Mouse (Mus musculus): ENCODE data around the gene Acer3. TPM values are rescaled to one million over a fixed set of nuclear protein-coding genes. Genes with fewer than 3 reads are reported as not detected.

Acer3 gene
- polyA plus RNA-seq, 1 experiment from 2014 or later, result 9.1 TPM

- peaks cover 8% of the 10 kb centered on the region; the same call in 1 of the 2 replicates for H3K27me3 ChIP-seq (replicated peaks; ENCODE audit: control insufficient read depth, insufficient read depth, low read length)
- no peaks in the 10 kb centered on the region for H3K9me3 ChIP-seq (ENCODE audit: control insufficient read depth, low read length)
- no peak for ATAC-seq
- no peaks in the 10 kb centered on the region for H3K36me3 ChIP-seq (ENCODE audit: control insufficient read depth, insufficient read depth)
- no peak overlapping the region for H3K9ac ChIP-seq (replicated peaks; ENCODE audit: low read depth, low read length)
- no peak overlapping the region for H3K4me3 ChIP-seq (replicated peaks; ENCODE audit: low read length)
- WGBS, result 46% methylated on average over 6 of the region's 6 CpGs
- H3K27ac ChIP-seq (ENCODE audit: low read length), result no peak overlapping the region
- peaks cover 13% of the 10 kb centered on the region for H3K4me1 ChIP-seq (replicated peaks; ENCODE audit: control insufficient read depth, insufficient read depth, low read length)
- no peak overlapping the region for H3K4me2 ChIP-seq (ENCODE audit: low read length)
Observed at GRCm38 (mm10) chr7:98185326-98185725, 135.7 kb downstream of the Acer3 start.

- ATAC-seq, result no peak
- peaks cover 5% of the 10 kb centered on the region; the same call in 1 of the 2 replicates for H3K27me3 ChIP-seq (replicated peaks; ENCODE audit: control insufficient read depth, insufficient read depth, low read length)
Observed at GRCm38 (mm10) chr7:98178560-98179231, 142.3 kb downstream of the Acer3 start.

GRCm38 (mm10) chr7:98177929-98178559, 143.0 kb downstream of the Acer3 start, which contains the start of gene Capn5:
TSS of gene Capn5 (minus strand) at chr7:98178274.
- 0 out of 2 replicates have a peak within 1 kb of the TSS, but pooled peaks have one; percentile 32 for H3K27ac ChIP-seq (ENCODE audit: low read length)
- peak within 1 kb of the TSS; percentile 75 for H3K4me2 ChIP-seq (ENCODE audit: low read length)
- peak; percentile 83 for ATAC-seq
- H3K4me3 ChIP-seq (replicated peaks; ENCODE audit: low read length), result peak within 1 kb of the TSS; percentile 60
- H3K9me3 ChIP-seq (ENCODE audit: control insufficient read depth, low read length), result no peaks in the 10 kb centered on the region
- WGBS, result 2% methylated on average over 44 of the region's 44 CpGs
- peak within 1 kb of the TSS; percentile 83 for H3K9ac ChIP-seq (replicated peaks; ENCODE audit: low read depth, low read length)
- no peaks in the 10 kb centered on the region for H3K36me3 ChIP-seq (ENCODE audit: control insufficient read depth, insufficient read depth)
- H3K27me3 ChIP-seq (replicated peaks; ENCODE audit: control insufficient read depth, insufficient read depth, low read length), result peaks cover 5% of the 10 kb centered on the region; the same call in 1 of the 2 replicates
- H3K4me1 ChIP-seq (replicated peaks; ENCODE audit: control insufficient read depth, insufficient read depth, low read length), result peaks cover 17% of the 10 kb centered on the region

More at GRCm38 (mm10) chr7:98178560-98179231, 142.3 kb downstream of the Acer3 start:
- H3K9ac ChIP-seq (replicated peaks; ENCODE audit: low read depth, low read length), result peak overlapping the region; percentile 83
- peak overlapping the region; percentile 75 for H3K4me2 ChIP-seq (ENCODE audit: low read length)
- no peak overlapping the region for H3K27ac ChIP-seq (ENCODE audit: low read length)
- peaks cover 17% of the 10 kb centered on the region for H3K4me1 ChIP-seq (replicated peaks; ENCODE audit: control insufficient read depth, insufficient read depth, low read length)
- H3K9me3 ChIP-seq (ENCODE audit: control insufficient read depth, low read length), result no peaks in the 10 kb centered on the region
- no peaks in the 10 kb centered on the region for H3K36me3 ChIP-seq (ENCODE audit: control insufficient read depth, insufficient read depth)
- peak overlapping the region; percentile 60 for H3K4me3 ChIP-seq (replicated peaks; ENCODE audit: low read length)
- 97% methylated on average over 5 of the region's 5 CpGs for WGBS

- ATAC-seq, result no peak
- 7% methylated on average over 9 of the region's 9 CpGs for WGBS
- Histone ChIP-seq H3K27me3 (replicated peaks; ENCODE audit: control insufficient read depth, insufficient read depth, low read length) (peaks cover 5% of the 10 kb centered on the region; the same call in 1 of the 2 replicates), H3K36me3 (ENCODE audit: control insufficient read depth, insufficient read depth) (no peaks in the 10 kb centered on the region), H3K4me3 (replicated peaks; ENCODE audit: low read length) (peak overlapping the region; percentile 60), H3K9me3 (ENCODE audit: control insufficient read depth, low read length) (no peaks in the 10 kb centered on the region), H3K9ac (replicated peaks; ENCODE audit: low read depth, low read length) (peak overlapping the region; percentile 83), H3K4me2 (ENCODE audit: low read length) (peak overlapping the region; percentile 75), H3K4me1 (replicated peaks; ENCODE audit: control insufficient read depth, insufficient read depth, low read length) (peaks cover 17% of the 10 kb centered on the region), H3K27ac (ENCODE audit: low read length) (0 out of 2 replicates have a peak overlapping the region, but pooled peaks have one; percentile 32)
Observed at GRCm38 (mm10) chr7:98177566-98177928, 143.5 kb downstream of the Acer3 start.

GRCm38 (mm10) chr7:98177071-98177485, 143.9 kb downstream of the Acer3 start:
- Histone ChIP-seq H3K4me1 (replicated peaks; ENCODE audit: control insufficient read depth, insufficient read depth, low read length) (peaks cover 17% of the 10 kb centered on the region), H3K9ac (replicated peaks; ENCODE audit: low read depth, low read length) (peak overlapping the region; percentile 83), H3K27me3 (replicated peaks; ENCODE audit: control insufficient read depth, insufficient read depth, low read length) (peaks cover 5% of the 10 kb centered on the region; the same call in 1 of the 2 replicates), H3K36me3 (ENCODE audit: control insufficient read depth, insufficient read depth) (no peaks in the 10 kb centered on the region), H3K4me3 (replicated peaks; ENCODE audit: low read length) (peak overlapping the region; percentile 60), H3K27ac (ENCODE audit: low read length) (no peak overlapping the region), H3K9me3 (ENCODE audit: control insufficient read depth, low read length) (no peaks in the 10 kb centered on the region), H3K4me2 (ENCODE audit: low read length) (peak overlapping the region; percentile 75)
- ATAC-seq, result no peak
- 45% methylated on average over 2 of the region's 2 CpGs for WGBS

GRCm38 (mm10) chr7:98176322-98177070, 144.5 kb downstream of the Acer3 start:
- Histone ChIP-seq H3K27ac (ENCODE audit: low read length) (no peak overlapping the region), H3K27me3 (replicated peaks; ENCODE audit: control insufficient read depth, insufficient read depth, low read length) (peaks cover 5% of the 10 kb centered on the region; the same call in 1 of the 2 replicates), H3K4me2 (ENCODE audit: low read length) (peak overlapping the region; percentile 75; the same call in 1 of the 2 replicates), H3K4me1 (replicated peaks; ENCODE audit: control insufficient read depth, insufficient read depth, low read length) (peaks cover 17% of the 10 kb centered on the region), H3K9ac (replicated peaks; ENCODE audit: low read depth, low read length) (no peak overlapping the region), H3K9me3 (ENCODE audit: control insufficient read depth, low read length) (no peaks in the 10 kb centered on the region), H3K4me3 (replicated peaks; ENCODE audit: low read length) (no peak overlapping the region), H3K36me3 (ENCODE audit: control insufficient read depth, insufficient read depth) (no peaks in the 10 kb centered on the region)
- no peak for ATAC-seq
- WGBS, result 78% methylated on average over 8 of the region's 8 CpGs

- ATAC-seq, result no peak
- 78% methylated on average over 4 of the region's 4 CpGs for WGBS
- Histone ChIP-seq H3K36me3 (ENCODE audit: control insufficient read depth, insufficient read depth) (no peaks in the 10 kb centered on the region), H3K27me3 (replicated peaks; ENCODE audit: control insufficient read depth, insufficient read depth, low read length) (peaks cover 5% of the 10 kb centered on the region; the same call in 1 of the 2 replicates), H3K9ac (replicated peaks; ENCODE audit: low read depth, low read length) (no peak overlapping the region), H3K4me3 (replicated peaks; ENCODE audit: low read length) (no peak overlapping the region), H3K4me2 (ENCODE audit: low read length) (no peak overlapping the region), H3K9me3 (ENCODE audit: control insufficient read depth, low read length) (no peaks in the 10 kb centered on the region), H3K27ac (ENCODE audit: low read length) (no peak overlapping the region), H3K4me1 (replicated peaks; ENCODE audit: control insufficient read depth, insufficient read depth, low read length) (peaks cover 17% of the 10 kb centered on the region)
Observed at GRCm38 (mm10) chr7:98174883-98175755, 145.9 kb downstream of the Acer3 start.

- peaks cover 16% of the 10 kb centered on the region for H3K4me1 ChIP-seq (replicated peaks; ENCODE audit: control insufficient read depth, insufficient read depth, low read length)
- H3K9ac ChIP-seq (replicated peaks; ENCODE audit: low read depth, low read length), result no peak overlapping the region
- H3K4me3 ChIP-seq (replicated peaks; ENCODE audit: low read length), result no peak overlapping the region
- no peak overlapping the region for H3K27ac ChIP-seq (ENCODE audit: low read length)
- H3K36me3 ChIP-seq (ENCODE audit: control insufficient read depth, insufficient read depth), result no peaks in the 10 kb centered on the region
- no peak overlapping the region for H3K4me2 ChIP-seq (ENCODE audit: low read length)
- H3K9me3 ChIP-seq (ENCODE audit: control insufficient read depth, low read length), result no peaks in the 10 kb centered on the region
- 76% methylated on average over 4 of the region's 4 CpGs for WGBS
- no peak for ATAC-seq
- no peaks in the 10 kb centered on the region for H3K27me3 ChIP-seq (replicated peaks; ENCODE audit: control insufficient read depth, insufficient read depth, low read length)
Observed at GRCm38 (mm10) chr7:98173408-98173807, 147.6 kb downstream of the Acer3 start.
